Mouse (Mus musculus) effector memory CD4-positive, alpha-beta T cell, adult 5 months (primary cell): Measurements from ENCODE around the gene Pnrc1. TPM values are rescaled to one million over a fixed set of nuclear protein-coding genes. Genes with fewer than 3 reads are reported as not detected.

Experiments
- polyA plus RNA-seq: library from polyadenylated mRNA; unstranded; fragments of 100-300 nt; shearing (Covaris generic); gene quantifications from one replicate; pipeline ENCODE4 v1.2.1, GENCODE M21; 2017

Gene Pnrc1
- polyA plus RNA-seq: 2,085 TPM

DNA sequence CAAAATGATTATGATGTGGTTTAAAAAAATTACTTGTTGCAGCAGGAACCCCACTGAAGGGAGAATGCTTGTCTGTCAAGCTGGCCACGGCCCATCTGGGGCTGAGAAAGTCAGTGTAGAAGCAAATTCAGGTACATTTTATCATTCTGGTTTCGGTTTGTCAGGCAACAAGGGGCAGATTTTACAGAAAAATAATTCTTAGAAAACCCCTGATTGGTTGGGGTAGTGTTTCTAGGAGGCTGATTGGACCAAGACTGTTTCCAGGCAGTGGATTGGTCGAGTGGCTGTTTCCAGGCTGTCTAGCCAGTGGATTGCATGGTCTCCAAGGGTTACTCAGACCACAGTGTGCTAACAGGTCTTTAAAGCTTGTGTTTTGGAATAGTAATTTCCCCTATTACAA is at the start of gene Pnrc1:
Gene Pnrc1 (minus strand): TSS at position 162 of the 400 bp plus-strand sequence.

DNA sequence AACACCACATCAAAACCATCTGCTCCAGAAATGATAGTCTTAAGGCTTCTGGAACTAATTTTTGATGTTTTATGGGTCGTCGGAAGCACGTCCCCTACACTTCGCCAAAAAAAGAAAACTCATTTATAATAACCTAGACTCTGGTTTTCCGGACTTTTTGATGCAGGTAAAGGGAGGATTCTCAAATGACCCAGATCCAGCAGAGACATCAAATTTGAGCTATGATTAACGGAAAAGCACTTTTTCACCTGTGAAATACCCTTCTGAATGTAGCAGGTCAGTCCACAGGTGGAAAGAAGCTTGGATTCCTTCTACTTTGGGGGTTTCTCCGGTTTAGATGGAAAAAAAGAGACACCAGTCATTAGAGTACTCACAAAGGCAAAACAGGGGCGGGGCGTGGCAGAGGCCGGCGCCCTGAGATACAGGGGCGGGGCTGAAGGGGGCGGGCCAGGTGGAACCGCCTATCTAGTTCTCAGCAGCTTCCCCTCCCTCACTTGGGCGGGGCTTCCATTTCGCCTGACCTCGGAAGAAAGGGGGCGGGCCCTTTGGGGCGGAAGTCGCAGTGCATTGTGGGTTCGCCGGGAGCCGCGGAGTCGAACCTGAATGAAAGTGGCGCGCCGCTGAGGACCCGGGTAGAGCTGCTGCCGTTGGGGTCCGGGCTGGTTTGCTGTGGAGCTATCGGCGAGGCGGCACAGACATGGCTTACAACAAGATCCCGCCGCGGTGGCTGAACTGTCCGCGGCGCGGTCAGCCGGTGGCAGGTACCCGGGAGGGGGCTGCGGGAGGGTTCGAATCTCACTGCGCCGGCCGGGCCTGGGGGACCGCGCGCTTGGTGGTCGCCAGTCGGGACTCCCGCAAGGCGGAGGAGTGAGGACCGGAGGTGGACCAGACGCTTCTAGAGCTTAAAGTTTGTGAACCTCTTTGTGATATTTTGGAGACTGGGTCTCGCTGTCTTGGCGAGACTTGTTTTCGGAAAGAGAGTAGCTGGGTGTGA is 20.1 kb upstream of the Pnrc1 start, which contains the start of gene Rngtt:
Gene Rngtt (plus strand): TSS at position 548 of the 994 bp plus-strand sequence.

DNA sequence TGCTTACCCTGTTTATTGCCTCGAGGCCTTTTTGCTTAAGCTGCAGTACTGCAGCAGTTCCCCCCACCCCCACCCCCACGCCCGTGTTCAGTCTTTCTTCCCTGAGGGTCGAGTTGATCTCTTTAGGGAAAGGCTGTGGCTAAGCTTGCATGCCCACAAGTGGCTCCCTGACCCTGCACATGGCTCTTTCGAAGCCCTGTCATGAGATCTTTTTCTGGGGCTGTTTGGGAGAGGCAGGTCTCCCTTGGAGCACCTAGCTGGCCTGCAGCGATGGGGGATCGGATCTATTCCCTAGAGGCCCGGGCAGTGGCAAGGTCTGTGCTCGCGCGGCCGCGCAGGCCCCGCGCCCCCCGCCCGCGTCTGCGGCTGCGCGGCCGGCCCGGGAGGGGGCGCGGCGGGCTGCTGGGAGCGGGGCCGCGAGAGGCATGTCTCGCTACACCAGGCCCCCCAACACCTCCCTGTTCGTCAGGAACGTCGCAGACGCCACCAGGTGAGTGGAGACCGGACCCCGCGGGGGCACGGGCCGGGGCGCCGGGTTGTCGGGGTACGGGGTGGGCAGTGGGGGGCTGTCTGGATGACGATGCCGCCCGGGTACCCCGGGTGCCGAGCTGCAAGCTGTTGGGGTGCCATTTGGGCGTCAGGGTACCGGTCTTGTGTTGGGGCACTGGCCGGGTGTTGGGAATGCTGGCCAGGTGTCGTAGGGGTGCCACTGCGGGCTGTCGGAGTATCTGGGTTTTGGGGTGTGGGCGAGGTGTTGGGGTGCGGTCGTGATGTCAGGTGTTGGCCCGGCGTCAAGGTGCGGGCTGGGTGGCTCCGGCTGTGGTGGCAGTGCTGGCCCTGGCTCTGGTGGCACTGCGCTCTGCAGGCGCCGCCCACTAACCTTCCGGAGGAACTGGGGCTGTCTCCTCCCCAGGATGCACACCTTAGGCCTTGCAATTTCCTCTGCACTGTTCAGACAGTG is 80.8 kb downstream of the Pnrc1 start, which contains the start of gene Srsf12:
Gene Srsf12 (plus strand): TSS at position 111 of the 961 bp plus-strand sequence.

Other genes with a start within 250 kb of the Pnrc1 start
- gene Gabrr2, start 227.2 kb downstream of the Pnrc1 start, polyA plus RNA-seq: 5.7 TPM
- gene Gabrr1, start 157.6 kb downstream of the Pnrc1 start, polyA plus RNA-seq: not detected
- gene Pm20d2, start 100.4 kb downstream of the Pnrc1 start, polyA plus RNA-seq: not detected
- 3.2 TPM for gene Srsf12, start 81.2 kb downstream of the Pnrc1 start, polyA plus RNA-seq
- gene Rngtt, start 20.1 kb upstream of the Pnrc1 start, polyA plus RNA-seq: 64.2 TPM